Mouse (Mus musculus): ENCODE results near the gene Fbxw8. TPM values are rescaled to one million over a fixed set of nuclear protein-coding genes. Genes with fewer than 3 reads are reported as not detected.

The Fbxw8 gene
- total RNA-seq (2014; fragmentation: Nextera tagmentation) (25.9 and 26.1 TPM in 2 replicates), total RNA-seq (2017) (30.2 and 33.9 TPM in 2 replicates), polyA plus RNA-seq (2012) (34.0 and 39.9 TPM in 2 replicates)

- ATAC-seq (ENCODE audit: extremely low read depth, insufficient number of reproducible peaks, low FRiP score, poor library complexity, severe bottlenecking) (peak; percentile 98), DNase-seq (ENCODE audit: low spot score) (peak; percentile 87)
- Histone ChIP-seq H3K4me3 (ENCODE audit: low read depth, low read length) (peak within 1 kb of the TSS; percentile 97), H3K9me3 (replicated peaks) (no peaks in the 10 kb centered on the region), H3K4me1 (ENCODE audit: insufficient read depth, low read depth, low read length) (peaks cover 27% of the 10 kb centered on the region), H3K27me3 (ENCODE audit: insufficient read depth, low read length) (peaks cover 3% of the 10 kb centered on the region; the same call in 1 of the 2 replicates), H3K36me3 (replicated peaks) (peaks cover 33% of the 10 kb centered on the region)
- no peak for TF ChIP-seq POLR2AphosphoS5 (IDR thresholded peaks at IDR 0.05; ENCODE audit: insufficient replicate concordance, low read depth, low read length)
- no peak for TF ChIP-seq GATA2 (IDR thresholded peaks at IDR 0.05; ENCODE audit: borderline replicate concordance, low read depth, low read length)
- no peak for TF ChIP-seq GATA1 (IDR thresholded peaks at IDR 0.05; ENCODE audit: borderline replicate concordance, low read length)
- no peak for TF ChIP-seq CTCF (IDR thresholded peaks at IDR 0.05; ENCODE audit: low read depth, low read length)
- no peak for TF ChIP-seq TAL1 (conservative IDR thresholded peaks at IDR 0.05; ENCODE audit: low read depth, low read length)
Observed at GRCm38 (mm10) chr5:118154839-118155564, at the start of gene Fbxw8. Gene Fbxw8, minus strand, starts transcription at chr5:118155464.

- H3K4me1 ChIP-seq (ENCODE audit: insufficient read depth, low read depth, low read length): no peaks in the 10 kb centered on the region
- no peaks in the 10 kb centered on the region; the same call in 1 of the 2 replicates for H3K27me3 ChIP-seq (ENCODE audit: insufficient read depth, low read length)
- no peak for TF ChIP-seq POLR2AphosphoS5 (IDR thresholded peaks at IDR 0.05; ENCODE audit: insufficient replicate concordance, low read depth, low read length)
- no peak for TF ChIP-seq TAL1 (conservative IDR thresholded peaks at IDR 0.05; ENCODE audit: low read depth, low read length)
- no peaks in the 10 kb centered on the region for H3K9me3 ChIP-seq (replicated peaks)
- H3K4me3 ChIP-seq (ENCODE audit: low read depth, low read length): no peak overlapping the region
- DNase-seq (ENCODE audit: low spot score): no peak
- H3K36me3 ChIP-seq (replicated peaks): no peaks in the 10 kb centered on the region
- ATAC-seq (ENCODE audit: extremely low read depth, insufficient number of reproducible peaks, low FRiP score, poor library complexity, severe bottlenecking): no peak
Observed at GRCm38 (mm10) chr5:118204675-118205440, 49.6 kb upstream of the Fbxw8 start.

- H3K27me3 ChIP-seq (ENCODE audit: insufficient read depth, low read length): no peaks in the 10 kb centered on the region; the same call in 1 of the 2 replicates
- no peak for ATAC-seq (ENCODE audit: extremely low read depth, insufficient number of reproducible peaks, low FRiP score, poor library complexity, severe bottlenecking)
- DNase-seq (ENCODE audit: low spot score): no peak
- H3K4me3 ChIP-seq (ENCODE audit: low read depth, low read length): no peak overlapping the region
- H3K9me3 ChIP-seq (replicated peaks): no peaks in the 10 kb centered on the region
- TF ChIP-seq CTCF (IDR thresholded peaks at IDR 0.05; ENCODE audit: low read depth, low read length) (no peak), GATA2 (IDR thresholded peaks at IDR 0.05; ENCODE audit: borderline replicate concordance, low read depth, low read length) (no peak), GATA1 (IDR thresholded peaks at IDR 0.05; ENCODE audit: borderline replicate concordance, low read length) (no peak), POLR2AphosphoS5 (IDR thresholded peaks at IDR 0.05; ENCODE audit: insufficient replicate concordance, low read depth, low read length) (no peak), TAL1 (conservative IDR thresholded peaks at IDR 0.05; ENCODE audit: low read depth, low read length) (no peak)
- no peaks in the 10 kb centered on the region for H3K36me3 ChIP-seq (replicated peaks)
- H3K4me1 ChIP-seq (ENCODE audit: insufficient read depth, low read depth, low read length): no peaks in the 10 kb centered on the region
Observed at GRCm38 (mm10) chr5:118199670-118200069, 44.4 kb upstream of the Fbxw8 start.

- H3K4me1 ChIP-seq (ENCODE audit: insufficient read depth, low read depth, low read length): no peaks in the 10 kb centered on the region
- TF ChIP-seq POLR2AphosphoS5 (IDR thresholded peaks at IDR 0.05; ENCODE audit: insufficient replicate concordance, low read depth, low read length) (no peak), TAL1 (conservative IDR thresholded peaks at IDR 0.05; ENCODE audit: low read depth, low read length) (no peak), CTCF (IDR thresholded peaks at IDR 0.05; ENCODE audit: low read depth, low read length) (no peak)
- no peak for ATAC-seq (ENCODE audit: extremely low read depth, insufficient number of reproducible peaks, low FRiP score, poor library complexity, severe bottlenecking)
- H3K4me3 ChIP-seq (ENCODE audit: low read depth, low read length): no peak overlapping the region
- no peaks in the 10 kb centered on the region for H3K36me3 ChIP-seq (replicated peaks)
- DNase-seq (ENCODE audit: low spot score): no peak
- no peaks in the 10 kb centered on the region for H3K9me3 ChIP-seq (replicated peaks)
- no peaks in the 10 kb centered on the region; the same call in 1 of the 2 replicates for H3K27me3 ChIP-seq (ENCODE audit: insufficient read depth, low read length)
Observed at GRCm38 (mm10) chr5:118197421-118197820, 42.2 kb upstream of the Fbxw8 start.

GRCm38 (mm10) chr5:118192221-118192620 lies 37.0 kb upstream of the Fbxw8 start:
- TF ChIP-seq TAL1 (conservative IDR thresholded peaks at IDR 0.05; ENCODE audit: low read depth, low read length): no peak
- TF ChIP-seq GATA2 (IDR thresholded peaks at IDR 0.05; ENCODE audit: borderline replicate concordance, low read depth, low read length): no peak
- no peak for TF ChIP-seq POLR2AphosphoS5 (IDR thresholded peaks at IDR 0.05; ENCODE audit: insufficient replicate concordance, low read depth, low read length)
- TF ChIP-seq GATA1 (IDR thresholded peaks at IDR 0.05; ENCODE audit: borderline replicate concordance, low read length): no peak
- TF ChIP-seq CTCF (IDR thresholded peaks at IDR 0.05; ENCODE audit: low read depth, low read length): no peak
- H3K4me1 ChIP-seq (ENCODE audit: insufficient read depth, low read depth, low read length): no peaks in the 10 kb centered on the region
- DNase-seq (ENCODE audit: low spot score) (no peak), ATAC-seq (ENCODE audit: extremely low read depth, insufficient number of reproducible peaks, low FRiP score, poor library complexity, severe bottlenecking) (no peak)
- H3K4me3 ChIP-seq (ENCODE audit: low read depth, low read length): no peak overlapping the region
- H3K9me3 ChIP-seq (replicated peaks): no peaks in the 10 kb centered on the region
- no peaks in the 10 kb centered on the region for H3K36me3 ChIP-seq (replicated peaks)
- H3K27me3 ChIP-seq (ENCODE audit: insufficient read depth, low read length): peaks cover 3% of the 10 kb centered on the region; the same call in 1 of the 2 replicates

- Histone ChIP-seq H3K9me3 (replicated peaks) (no peaks in the 10 kb centered on the region), H3K27me3 (ENCODE audit: insufficient read depth, low read length) (peaks cover 3% of the 10 kb centered on the region; the same call in 1 of the 2 replicates), H3K4me3 (ENCODE audit: low read depth, low read length) (no peak overlapping the region), H3K4me1 (ENCODE audit: insufficient read depth, low read depth, low read length) (no peaks in the 10 kb centered on the region), H3K36me3 (replicated peaks) (no peaks in the 10 kb centered on the region)
- TF ChIP-seq POLR2AphosphoS5 (IDR thresholded peaks at IDR 0.05; ENCODE audit: insufficient replicate concordance, low read depth, low read length) (no peak), CTCF (IDR thresholded peaks at IDR 0.05; ENCODE audit: low read depth, low read length) (no peak), GATA1 (IDR thresholded peaks at IDR 0.05; ENCODE audit: borderline replicate concordance, low read length) (no peak), TAL1 (conservative IDR thresholded peaks at IDR 0.05; ENCODE audit: low read depth, low read length) (no peak), GATA2 (IDR thresholded peaks at IDR 0.05; ENCODE audit: borderline replicate concordance, low read depth, low read length) (no peak)
- ATAC-seq (ENCODE audit: extremely low read depth, insufficient number of reproducible peaks, low FRiP score, poor library complexity, severe bottlenecking) (no peak), DNase-seq (ENCODE audit: low spot score) (no peak)
Observed at GRCm38 (mm10) chr5:118190491-118190890, 35.2 kb upstream of the Fbxw8 start.

Measured in G1E (cell line).